Mouse (Mus musculus) gastrocnemius, adult 18-20 months (tissue): ENCODE data around the gene Tmem202. TPM values are rescaled to one million over a fixed set of nuclear protein-coding genes. Genes with fewer than 3 reads are reported as not detected.

Experiments used
- DNase-seq: peaks from one replicate; pipeline ENCODE4 v3.0.0; 2021; ENCODE audit warnings: low spot score
- total RNA-seq, 2 experiments: library from RNA; stranded (reverse); gene quantifications; 2 replicates each; pipeline ENCODE4 v1.2.3; 2021

Tmem202 gene
- total RNA-seq, 2 experiments from 2014 or later: 0.62 to 1.00 TPM

DNA sequence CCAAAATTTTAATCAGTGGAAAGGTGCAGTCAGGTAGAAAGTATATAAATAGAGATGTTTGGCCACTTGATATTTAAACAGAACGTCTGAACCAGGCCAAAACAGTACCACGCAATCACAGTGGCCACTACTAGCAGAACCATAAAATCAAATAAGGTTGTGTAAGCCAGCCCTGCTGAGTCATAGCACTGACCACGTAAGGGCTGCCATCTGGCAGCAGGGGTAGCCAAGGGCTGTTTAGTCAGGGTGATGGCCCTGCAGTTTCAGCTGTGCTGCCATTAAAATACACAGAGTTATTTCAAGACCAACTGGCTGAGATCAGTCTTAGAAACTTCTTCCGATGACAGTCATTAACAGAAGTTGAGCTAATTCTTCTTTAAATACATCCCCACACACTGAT lies 5.8 kb downstream of the Tmem202 start:
- DNase-seq: peak; percentile 86

DNA sequence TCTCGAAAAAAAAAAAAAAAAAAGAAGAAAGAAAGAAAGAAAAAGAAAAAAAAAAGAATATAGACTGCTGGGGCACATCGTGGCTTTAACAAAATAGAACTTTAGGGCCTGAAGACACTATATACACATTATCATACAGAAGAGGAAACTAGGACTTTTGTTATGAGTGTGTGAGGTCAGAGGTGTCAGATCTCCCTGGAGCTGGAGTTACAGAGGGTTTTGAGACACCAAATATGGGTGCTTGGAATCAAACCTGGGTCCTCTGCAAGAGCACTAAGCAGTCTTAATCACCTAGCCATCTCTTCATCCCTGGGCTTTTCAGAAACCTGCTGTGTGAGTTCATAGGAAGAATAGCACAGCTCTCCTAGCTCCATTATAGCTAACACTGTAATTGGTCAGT lies 6.2 kb downstream of the Tmem202 start:
- no peak for DNase-seq

DNA sequence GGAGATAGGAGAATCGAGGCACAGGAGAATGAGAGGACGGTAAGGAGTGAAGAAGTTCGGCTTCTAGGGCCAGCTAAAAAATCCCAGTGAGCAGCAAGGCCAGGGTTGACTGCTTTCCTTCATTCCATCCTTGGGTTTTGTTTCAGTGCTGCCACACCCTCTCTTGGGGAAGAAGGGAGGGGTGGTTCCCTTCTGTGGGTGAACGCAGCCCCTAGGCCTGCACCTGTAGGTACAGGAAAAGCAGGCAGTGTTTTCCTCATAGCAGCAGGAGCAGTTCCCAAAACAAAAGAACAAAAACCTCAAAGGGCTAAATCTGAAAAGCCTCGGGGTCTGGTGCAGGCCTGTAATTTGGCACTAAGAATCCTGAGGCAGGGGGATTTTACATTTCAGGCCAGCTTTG lies 8.0 kb downstream of the Tmem202 start:
- no peak for DNase-seq

DNA sequence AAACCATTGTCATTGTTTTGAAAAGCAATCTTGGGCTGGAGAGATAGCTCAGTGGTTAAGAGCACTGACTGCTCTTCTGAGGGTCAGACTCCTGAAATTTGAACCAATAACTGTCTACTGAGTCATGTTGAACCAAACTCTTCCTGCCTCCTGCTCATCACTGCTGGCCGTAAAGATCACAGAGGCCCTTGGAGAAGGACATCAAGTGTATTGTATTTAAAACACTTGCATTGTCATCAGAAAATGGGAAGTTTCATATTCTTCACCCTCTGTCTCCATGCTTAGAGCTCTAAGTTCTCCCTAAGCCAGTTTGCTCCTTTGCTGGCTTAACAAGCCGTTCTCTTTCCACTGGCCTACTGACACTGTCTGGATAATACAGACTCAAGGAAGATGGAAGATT lies 11.4 kb downstream of the Tmem202 start:
- DNase-seq: no peak

DNA sequence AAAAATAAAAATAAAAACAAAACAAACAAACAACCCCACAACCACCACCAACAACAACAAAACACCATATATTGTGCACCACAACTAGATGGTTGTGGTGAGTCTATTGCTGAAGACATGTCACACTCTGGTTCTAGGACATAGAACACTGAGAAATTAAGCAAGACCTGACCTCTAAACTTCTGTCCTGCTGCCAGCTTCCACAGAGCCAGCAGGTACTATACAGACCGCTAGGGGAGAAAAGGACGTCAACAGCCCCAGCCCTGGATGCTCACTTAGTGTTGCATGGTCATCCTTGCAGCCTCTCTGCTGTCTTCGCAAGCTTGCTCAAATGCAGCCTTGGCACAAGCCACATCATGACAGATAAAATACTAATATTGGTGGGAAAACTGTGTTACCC lies 12.1 kb downstream of the Tmem202 start:
- no peak for DNase-seq

DNA sequence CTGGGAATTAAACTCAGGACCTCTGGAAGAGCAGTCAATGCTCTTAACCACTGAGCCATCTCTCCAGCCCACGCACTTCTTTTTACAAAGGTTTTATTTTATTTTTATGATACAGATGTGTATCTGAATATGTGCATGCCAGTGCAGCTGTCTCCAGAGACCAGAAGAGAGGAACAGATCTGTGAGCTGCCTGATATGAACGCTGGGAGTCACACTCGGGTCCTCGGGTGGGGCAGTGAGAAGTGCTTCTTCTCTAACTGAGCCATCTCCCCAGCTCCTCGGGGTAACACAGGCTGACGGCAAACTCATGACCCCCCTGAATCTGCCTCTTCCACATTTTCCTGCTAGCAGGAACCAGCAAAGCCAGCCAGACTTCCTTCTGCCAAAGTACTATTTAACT lies 12.9 kb downstream of the Tmem202 start:
- no peak for DNase-seq

DNA sequence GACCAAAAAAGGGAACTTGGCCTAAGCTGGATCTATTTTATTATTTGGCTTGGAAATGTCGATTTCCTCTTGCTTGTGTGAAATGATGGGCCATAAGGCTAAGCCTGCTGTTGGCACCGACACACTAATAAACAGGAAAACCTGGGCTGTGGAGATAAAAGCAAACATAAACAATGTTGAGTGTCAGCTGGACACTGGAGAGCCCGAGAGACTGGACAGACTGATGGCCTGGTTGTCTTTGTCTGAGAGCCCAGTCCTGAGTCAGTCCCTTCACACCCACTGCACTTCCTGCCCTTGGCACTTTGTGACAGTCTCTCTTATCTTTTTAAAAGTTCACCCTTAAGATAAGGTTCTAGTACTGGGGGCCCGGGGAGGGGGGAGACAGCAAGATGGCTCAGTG lies 16.7 kb downstream of the Tmem202 start:
- DNase-seq: no peak

DNA sequence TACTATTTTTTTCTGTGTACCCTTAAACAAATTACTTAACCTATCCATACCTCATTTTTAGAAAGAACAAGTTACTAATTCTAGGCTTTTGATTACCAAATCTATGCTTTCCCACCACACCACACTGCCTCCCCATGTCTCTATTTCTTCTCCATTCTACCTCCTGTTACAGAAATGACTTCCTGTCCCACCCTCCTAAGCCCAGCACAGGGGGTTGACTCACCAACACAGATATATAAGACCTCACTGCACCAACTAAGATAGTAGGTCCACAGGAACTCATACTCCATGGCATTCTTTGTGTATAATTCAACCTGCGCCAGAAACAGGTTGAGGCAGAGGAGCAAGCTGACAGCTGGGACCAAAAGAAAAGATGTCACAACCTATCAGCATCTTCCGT lies 20.3 kb downstream of the Tmem202 start:
- DNase-seq: no peak

DNA sequence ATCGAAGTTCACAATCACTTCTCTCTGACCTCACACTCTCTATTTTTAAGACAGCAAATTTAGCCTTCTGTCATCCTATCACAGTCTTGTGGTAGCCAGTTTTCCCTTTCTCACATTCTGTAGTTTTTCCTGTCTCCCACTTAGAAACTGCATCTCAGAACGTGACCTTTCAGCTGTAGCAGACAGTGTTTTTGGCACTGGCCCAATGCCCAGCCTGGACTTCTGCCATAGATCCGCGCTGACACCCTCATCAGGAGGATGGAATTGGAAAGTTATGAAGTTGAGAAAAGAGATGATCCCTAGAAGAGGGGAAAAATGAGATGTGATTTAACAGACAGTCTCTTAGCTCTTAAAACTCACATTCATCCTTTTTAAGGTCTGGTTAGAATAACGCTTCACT lies 20.7 kb downstream of the Tmem202 start:
- peak; percentile 33 for DNase-seq

DNA sequence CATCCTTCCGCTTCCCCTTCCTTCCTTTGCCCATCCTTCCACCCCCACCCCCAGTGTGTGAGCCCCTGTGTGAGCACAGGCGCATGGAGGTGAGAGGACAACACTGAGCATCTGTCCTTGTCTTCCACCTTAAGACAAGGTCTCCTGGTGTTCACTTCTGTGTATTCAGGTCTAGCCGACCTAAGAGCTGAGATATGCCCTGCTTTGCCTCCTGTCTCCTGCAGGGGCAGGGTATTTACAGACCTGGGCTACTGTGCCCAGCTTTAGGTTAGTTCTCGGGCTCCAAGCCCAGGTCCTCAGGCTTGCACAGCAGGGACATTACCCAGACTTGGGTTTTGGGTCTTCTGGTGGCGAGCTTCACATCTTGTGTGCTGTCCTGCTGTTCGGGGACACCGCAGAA lies 22.5 kb downstream of the Tmem202 start:
- no peak for DNase-seq

DNA sequence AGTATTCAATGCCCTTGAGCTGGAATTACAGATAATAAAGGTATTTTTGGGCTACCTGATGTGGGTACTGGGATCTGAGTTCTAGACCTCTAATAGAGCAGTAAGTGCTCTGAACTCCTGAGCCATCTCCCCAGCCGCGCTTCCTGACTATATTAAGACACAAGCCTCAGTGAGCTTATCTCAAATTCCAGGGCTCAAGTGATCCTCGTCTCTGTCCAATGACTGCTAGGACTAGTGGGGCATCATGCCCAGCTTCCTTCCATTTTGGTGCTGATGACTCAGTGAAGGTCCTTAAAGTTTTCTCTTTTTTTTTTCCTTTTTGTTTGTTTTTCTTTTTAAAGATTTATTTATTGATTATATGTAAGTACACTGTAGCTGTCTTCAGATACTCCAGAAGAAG lies 24.6 kb downstream of the Tmem202 start:
- DNase-seq: no peak

DNA sequence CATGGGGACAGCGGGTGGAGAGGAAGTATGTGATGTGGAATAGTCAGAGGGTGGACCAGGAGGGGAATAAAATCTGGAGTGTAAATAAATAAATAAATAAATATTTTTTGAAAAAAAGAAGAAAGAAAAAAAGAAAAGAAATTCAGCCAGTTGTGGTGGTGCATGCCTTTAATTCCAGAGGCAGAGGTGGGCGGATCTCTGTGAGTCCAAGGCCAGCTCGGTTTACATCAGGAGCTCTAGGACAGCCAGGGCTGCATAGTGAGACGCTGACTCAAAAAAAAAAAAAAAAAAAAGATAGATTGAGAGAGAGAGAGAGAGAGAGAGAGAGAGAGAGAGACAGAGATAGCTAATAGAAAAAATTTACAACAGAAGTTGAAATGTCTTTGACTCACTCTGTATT lies 27.3 kb downstream of the Tmem202 start:
- no peak for DNase-seq

DNA sequence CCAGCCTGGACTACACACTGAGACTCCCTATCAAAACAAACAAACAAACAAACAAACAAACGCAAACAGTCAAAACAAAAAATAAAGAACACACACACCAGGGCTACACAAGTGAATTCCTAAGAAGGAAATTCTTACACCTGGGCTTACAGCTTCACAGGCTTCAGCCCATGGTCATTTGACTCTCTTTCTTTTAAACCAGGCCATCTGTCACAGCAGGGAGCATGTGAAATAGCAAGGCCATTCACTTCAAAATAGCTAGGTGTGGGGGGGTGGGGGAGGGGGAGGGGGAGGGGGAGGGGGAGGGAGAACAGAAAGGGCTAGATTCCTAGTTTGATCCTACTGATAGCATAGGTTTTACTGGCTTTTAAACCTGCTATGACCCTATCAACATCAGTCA lies 31.5 kb downstream of the Tmem202 start:
- DNase-seq: no peak

DNA sequence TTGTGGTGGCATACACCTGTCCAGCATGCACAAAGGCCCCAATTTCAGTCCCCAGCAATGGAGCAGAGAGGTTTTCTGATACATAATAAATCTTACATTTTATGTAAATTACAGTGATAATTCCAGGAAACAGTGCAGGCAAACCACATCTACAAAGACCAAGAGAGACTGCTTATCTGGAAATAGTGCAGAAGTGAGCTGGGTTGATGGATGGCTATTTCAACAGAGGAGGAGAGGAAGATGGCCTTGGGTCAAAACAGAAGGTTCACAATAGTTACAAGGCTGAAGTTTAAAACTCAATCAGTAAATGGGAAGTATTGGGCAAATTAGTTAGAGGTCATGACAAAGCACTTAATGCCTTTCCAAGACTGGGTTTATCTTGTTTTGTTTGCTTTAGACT lies 52.3 kb downstream of the Tmem202 start:
- no peak for DNase-seq

DNA sequence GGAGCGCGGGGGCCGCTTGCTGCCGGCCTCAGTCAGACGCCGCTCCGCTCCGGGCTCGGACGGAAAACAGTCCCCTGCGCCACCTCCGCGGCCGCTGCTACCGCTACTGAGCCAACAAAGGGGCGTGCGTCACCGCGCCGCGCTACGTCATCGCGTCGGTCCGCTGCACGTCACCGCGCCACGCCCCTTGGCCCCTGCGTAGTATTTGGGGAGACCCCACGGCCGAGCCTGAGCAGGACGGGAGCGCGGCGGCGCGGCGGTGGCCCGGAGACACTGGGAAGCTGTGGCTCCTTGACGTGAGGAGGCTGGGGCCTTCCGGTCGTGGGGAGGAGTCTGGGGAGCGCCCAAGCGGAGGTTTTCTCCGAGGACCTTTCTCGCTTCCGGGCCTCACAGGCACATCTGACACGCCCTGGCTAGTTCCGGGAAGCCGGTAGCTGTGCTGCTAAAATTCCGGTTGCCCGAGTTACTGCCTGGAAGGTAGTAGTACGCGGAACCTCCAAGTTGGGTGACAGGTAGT lies 53.0 kb downstream of the Tmem202 start, which contains the start of gene Arih1:
Gene Arih1, minus strand, starts transcription at position 70 of the 517 bp plus-strand sequence.
- DNase-seq: peak; percentile 98

DNA sequence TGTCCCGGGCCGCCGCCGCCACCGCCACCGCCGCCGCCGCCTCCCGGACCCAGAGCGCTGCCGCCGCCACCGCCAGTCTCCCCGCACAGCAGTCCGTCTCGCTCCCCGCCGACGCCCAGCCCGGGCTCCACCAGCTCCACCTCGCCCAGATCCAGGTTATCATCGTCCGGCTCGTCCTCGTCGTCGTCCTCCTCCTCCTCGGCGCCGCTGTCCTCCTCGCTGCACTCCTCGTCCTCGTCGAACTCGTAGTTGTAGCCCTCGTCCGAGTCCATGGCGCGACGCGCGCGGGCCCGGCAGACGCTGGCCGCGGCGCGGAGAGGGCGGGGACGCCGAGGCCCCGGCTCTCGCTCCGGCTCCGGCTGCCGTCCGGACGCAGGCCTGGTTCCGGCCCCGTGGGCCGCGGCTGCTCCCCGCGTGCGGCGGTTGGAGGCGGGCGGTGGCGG lies 53.5 kb downstream of the Tmem202 start:
- DNase-seq: no peak

DNA sequence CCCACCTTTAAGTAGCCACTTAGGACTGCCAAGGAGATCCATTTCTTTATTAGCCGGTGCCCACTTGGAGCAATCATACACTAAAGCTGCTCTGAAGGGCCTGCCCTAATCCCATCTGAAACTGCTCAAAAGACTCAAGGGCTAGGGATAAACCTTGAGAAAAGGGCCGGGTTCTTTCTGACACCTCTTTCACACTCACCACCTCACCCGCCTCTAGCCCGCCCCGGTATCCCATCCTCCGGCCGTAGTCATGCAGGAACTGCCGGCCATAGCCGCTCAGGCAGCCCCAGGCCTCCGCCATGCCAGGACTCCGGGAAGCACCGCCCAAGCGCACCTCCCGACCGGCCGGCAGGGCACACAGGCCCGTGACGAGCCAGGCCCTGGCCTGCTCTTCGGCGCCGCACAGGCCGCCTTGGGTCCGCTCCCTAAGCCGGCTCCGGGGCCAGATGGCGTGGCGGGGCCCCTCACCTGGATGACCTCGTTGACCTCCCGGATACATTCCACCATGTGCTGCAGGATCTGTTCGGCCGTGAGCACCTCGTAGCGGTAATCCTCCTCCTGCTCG lies 54.1 kb downstream of the Tmem202 start:
- peak; percentile 74 for DNase-seq

DNA sequence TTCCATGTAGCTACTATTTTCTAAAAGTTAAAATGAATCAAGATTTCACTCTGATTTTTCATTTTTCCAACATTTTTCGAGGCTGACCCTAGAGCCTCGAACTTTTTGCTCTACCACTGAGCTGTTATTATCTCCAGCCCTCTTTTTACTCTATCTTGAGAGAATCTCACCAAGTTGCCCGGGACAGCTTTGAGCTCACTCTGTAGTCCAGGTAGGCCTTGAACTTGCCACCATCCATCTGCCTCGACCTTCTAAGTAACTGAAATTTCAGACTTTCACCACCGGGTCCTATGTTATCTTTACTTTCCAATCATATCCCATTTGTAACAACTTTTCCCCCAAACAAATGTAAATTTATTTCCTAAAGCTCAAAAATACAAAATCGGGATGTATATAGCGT lies 54.9 kb downstream of the Tmem202 start:
- no peak for DNase-seq

DNA sequence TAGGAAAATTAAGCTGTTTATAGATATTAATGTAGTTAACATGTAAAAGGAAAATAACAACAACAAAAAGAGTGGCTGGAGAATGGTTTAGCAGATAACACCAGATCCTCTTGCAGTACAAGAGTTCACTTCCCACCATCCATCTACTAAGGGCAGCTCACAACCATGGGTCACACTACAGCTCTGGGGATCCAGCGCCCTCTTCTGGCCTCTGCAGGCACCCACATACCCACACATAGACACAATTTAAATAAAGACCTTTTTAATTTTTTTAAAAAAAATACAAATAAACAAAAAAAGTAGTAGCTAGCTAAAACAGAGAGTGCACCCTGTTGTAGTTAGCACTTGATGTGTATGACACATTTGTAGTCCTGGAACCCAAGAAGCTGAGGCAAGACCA lies 57.2 kb downstream of the Tmem202 start:
- DNase-seq: no peak

DNA sequence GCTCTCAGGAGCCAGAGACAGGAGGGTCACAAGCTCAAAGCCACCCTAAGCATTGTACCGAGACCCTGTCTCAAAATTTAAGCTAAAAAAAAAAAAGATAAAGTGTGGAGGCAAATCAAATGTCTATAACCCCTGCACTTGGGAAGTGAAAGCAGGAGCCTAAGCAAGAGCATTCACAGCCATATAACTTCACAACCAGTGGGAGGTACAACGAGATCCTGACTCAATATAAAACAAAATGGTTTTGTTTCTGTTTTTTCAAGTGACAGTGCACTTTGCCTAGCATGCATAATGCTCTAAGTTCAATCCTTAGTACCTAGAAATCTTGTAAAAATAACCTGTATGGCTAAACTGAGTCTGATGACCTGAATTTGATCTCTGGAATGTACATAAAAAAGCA lies 63.0 kb downstream of the Tmem202 start:
- no peak for DNase-seq

DNA sequence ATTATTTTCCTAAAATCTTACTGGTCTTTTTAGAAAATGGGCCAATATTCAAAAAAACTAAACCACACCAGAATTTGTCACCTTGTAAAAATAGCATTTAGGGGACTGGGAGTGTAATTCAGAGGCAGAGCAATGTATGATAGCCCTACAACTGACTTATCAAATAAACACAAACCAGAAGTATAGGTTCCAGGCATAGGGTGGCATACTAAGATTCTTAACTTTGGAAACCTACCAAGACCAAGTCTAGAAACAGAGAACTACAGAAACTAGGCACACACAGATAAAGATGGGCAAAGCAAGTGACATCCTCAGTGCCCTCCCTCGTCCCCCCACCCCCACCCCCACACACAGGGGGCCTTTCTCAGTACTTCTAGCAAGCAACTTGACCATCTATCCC lies 64.8 kb downstream of the Tmem202 start:
- DNase-seq: no peak

DNA sequence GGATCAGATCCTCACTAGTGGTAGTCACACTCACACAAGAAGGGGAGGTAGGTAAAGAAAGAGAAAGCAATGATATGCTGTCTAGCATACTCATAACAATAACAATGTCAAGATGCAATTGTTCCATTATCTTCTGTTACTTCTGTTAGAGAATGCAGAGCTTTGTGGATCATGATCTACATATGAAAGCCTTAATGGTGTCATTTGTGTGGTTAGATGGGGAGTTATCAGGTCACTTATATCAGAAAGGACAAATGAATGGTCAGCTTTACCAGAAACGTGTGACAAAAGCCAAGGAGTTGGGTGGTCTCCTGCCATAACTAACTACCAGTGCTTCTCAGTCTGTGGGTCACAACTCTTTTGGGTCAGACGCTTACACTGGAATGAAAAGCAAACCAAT lies 66.5 kb downstream of the Tmem202 start:
- no peak for DNase-seq

DNA sequence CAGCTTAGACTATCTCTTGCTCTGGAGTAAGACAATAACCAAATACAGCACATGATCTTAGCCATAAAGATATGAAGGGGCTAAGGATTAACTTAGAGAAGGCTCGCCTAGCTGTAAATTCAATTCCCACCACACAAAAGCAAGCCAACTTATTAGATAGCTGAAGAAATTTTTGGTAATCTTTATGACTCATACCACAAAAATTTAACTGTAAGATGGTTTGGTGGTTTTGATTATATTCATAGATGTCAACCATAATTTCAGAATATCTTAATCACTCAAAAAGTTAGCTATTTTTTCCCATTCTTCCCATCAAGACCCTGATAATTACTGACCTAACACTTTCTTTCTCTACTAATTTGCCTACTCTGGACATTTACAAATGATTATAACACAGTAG lies 70.2 kb downstream of the Tmem202 start:
- no peak for DNase-seq
